In genomic region chr8:41648276-41648675, GRCm38 (mm10) we compare ENCODE assay signal across 35 mouse cellular contexts.
"Had no signal": no experiment of that assay in that cellular context is flagged by ENCODE, and none has a peak within 500 bp of the region (broad histone marks: within the 10 kb centered on the region; RNA-seq: fewer than 3 reads in every experiment).

No protein-coding gene starts in this region.

- H3K27me3 ChIP-seq: heart, embryonic 12.5 days; heart, embryonic 13.5 days; heart, embryonic 15.5 days; hindbrain, embryonic 12.5 days; hindbrain, embryonic 13.5 days; hindbrain, embryonic 15.5 days; intestine, embryonic 15.5 days; kidney, embryonic 15.5 days had no signal

- H3K4me2 ChIP-seq: heart, embryonic 11.5 days; heart, embryonic 12.5 days; heart, embryonic 13.5 days; heart, embryonic 15.5 days; hindbrain, embryonic 12.5 days; hindbrain, embryonic 13.5 days; hindbrain, embryonic 14.5 days; hindbrain, embryonic 15.5 days; intestine, embryonic 15.5 days; kidney, embryonic 15.5 days had no signal

- ATAC-seq: hindbrain, embryonic 16.5 days; inflammation-experienced regulatory T-cells, adult 6 months; intestine, embryonic 15.5 days; intestine, embryonic 16.5 days; intestine, postnatal 0 days had no signal

- DNase-seq: heart, postnatal 10 days; heart, postnatal 14 days; heart, postnatal 36 days; heart, postnatal 4 days; kidney, adult 11 months; kidney, adult 18-20 months; kidney, adult 2 months; kidney, adult 8-10 months; kidney, adult 9 months; kidney, postnatal 10 days; kidney, postnatal 14 days; kidney, postnatal 25 days; kidney, postnatal 36 days; kidney, postnatal 4 days; layer of hippocampus, adult 9-11 months; layer of hippocampus, postnatal 36 days had no signal

- H3K4me3 ChIP-seq: heart, embryonic 10.5 days; heart, embryonic 12.5 days; heart, embryonic 13.5 days; heart, embryonic 15.5 days; hindbrain, embryonic 10.5 days; hindbrain, embryonic 12.5 days; hindbrain, embryonic 13.5 days; hindbrain, embryonic 15.5 days; intestine, embryonic 15.5 days; kidney, embryonic 15.5 days; layer of hippocampus, adult 2 months; left cerebral cortex, adult 2 months had no signal

- H3K36me3 ChIP-seq: heart, embryonic 10.5 days; heart, embryonic 12.5 days; heart, embryonic 13.5 days; heart, embryonic 15.5 days; hindbrain, embryonic 10.5 days; hindbrain, embryonic 12.5 days; hindbrain, embryonic 13.5 days; hindbrain, embryonic 15.5 days; intestine, embryonic 15.5 days; kidney, embryonic 15.5 days had no signal

- H3K27ac ChIP-seq: heart, embryonic 10.5 days; heart, embryonic 13.5 days; heart, embryonic 15.5 days; hindbrain, embryonic 10.5 days; hindbrain, embryonic 12.5 days; hindbrain, embryonic 13.5 days; hindbrain, embryonic 14.5 days; hindbrain, embryonic 15.5 days; intestine, embryonic 15.5 days; kidney, embryonic 15.5 days; kidney, postnatal 0 days; layer of hippocampus, adult 2 months; left cerebral cortex, adult 2 months had no signal

- H3K9me3 ChIP-seq: heart, embryonic 10.5 days; heart, embryonic 12.5 days; heart, embryonic 13.5 days; heart, embryonic 15.5 days; hindbrain, embryonic 10.5 days; hindbrain, embryonic 12.5 days; hindbrain, embryonic 13.5 days; hindbrain, embryonic 15.5 days; intestine, embryonic 15.5 days; kidney, embryonic 15.5 days had no signal

- H3K9ac ChIP-seq: heart, embryonic 12.5 days; heart, embryonic 13.5 days; heart, embryonic 15.5 days; hindbrain, embryonic 12.5 days; hindbrain, embryonic 13.5 days; hindbrain, embryonic 14.5 days; hindbrain, embryonic 15.5 days; intestine, embryonic 15.5 days; kidney, embryonic 15.5 days had no signal

- H3K4me1 ChIP-seq: heart, embryonic 10.5 days; heart, embryonic 12.5 days; heart, embryonic 13.5 days; heart, embryonic 15.5 days; hindbrain, embryonic 10.5 days; hindbrain, embryonic 12.5 days; hindbrain, embryonic 13.5 days; hindbrain, embryonic 15.5 days; intestine, embryonic 15.5 days; kidney, embryonic 15.5 days had no signal
